Mouse (Mus musculus): Measurements from ENCODE around the gene Etv6. TPM values are rescaled to one million over a fixed set of nuclear protein-coding genes. Genes with fewer than 3 reads are reported as not detected.

The Etv6 gene
- polyA plus RNA-seq, 1 experiment from 2014 or later: 6.8 TPM

- Histone ChIP-seq H3K9ac (replicated peaks) (no peak overlapping the region), H3K36me3 (no peaks in the 10 kb centered on the region), H3K4me2 (replicated peaks) (no peak overlapping the region), H3K4me1 (no peaks in the 10 kb centered on the region), H3K27me3 (no peaks in the 10 kb centered on the region), H3K4me3 (no peak overlapping the region), H3K9me3 (no peaks in the 10 kb centered on the region), H3K27ac (replicated peaks) (no peak overlapping the region)
- 90% methylated on average over 9 of the region's 9 CpGs for WGBS
- no peak for ATAC-seq (replicated peaks)
Measured at GRCm38 (mm10) chr6:134238455-134238854, 203.0 kb downstream of the Etv6 start.

DNA sequence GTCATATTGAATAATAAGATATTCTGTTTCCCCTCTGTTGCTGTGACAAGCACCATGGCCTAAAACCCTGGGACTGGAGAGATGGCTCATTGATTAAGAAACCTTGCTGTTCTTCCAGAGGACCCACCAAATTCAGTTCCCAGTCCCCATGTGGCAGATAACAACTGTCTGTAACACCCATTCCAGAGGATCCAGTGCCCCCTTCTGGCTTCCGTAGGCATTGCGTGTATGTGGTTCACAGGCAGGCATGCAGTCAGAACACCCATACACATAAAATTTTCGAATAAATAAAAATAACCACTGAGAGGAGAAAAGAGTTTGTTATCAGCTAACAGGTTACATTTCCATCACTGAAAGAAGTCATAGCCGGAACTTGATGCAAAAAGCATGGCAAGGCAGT lies 205.5 kb downstream of the Etv6 start:
- over 99% methylated on average over 4 of the region's 4 CpGs for WGBS
- ATAC-seq (replicated peaks): no peak

GRCm38 (mm10) chr6:134243119-134243518 lies 207.6 kb downstream of the Etv6 start:
- H3K4me2 ChIP-seq (replicated peaks): no peak overlapping the region
- no peaks in the 10 kb centered on the region for H3K9me3 ChIP-seq
- no peak overlapping the region for H3K27ac ChIP-seq (replicated peaks)
- H3K9ac ChIP-seq (replicated peaks): no peak overlapping the region
- H3K4me1 ChIP-seq: no peaks in the 10 kb centered on the region
- no peak overlapping the region for H3K4me3 ChIP-seq
- no peaks in the 10 kb centered on the region for H3K36me3 ChIP-seq
- ATAC-seq (replicated peaks): no peak
- WGBS: 70% methylated on average over 3 of the region's 3 CpGs
- no peaks in the 10 kb centered on the region for H3K27me3 ChIP-seq

More for the DNA sequence above, 205.5 kb downstream of the Etv6 start:
- no peak overlapping the region for H3K27ac ChIP-seq (replicated peaks)
- no peak overlapping the region for H3K4me2 ChIP-seq (replicated peaks)
- no peaks in the 10 kb centered on the region for H3K36me3 ChIP-seq
- no peak overlapping the region for H3K9ac ChIP-seq (replicated peaks)
- H3K27me3 ChIP-seq: no peaks in the 10 kb centered on the region
- no peak overlapping the region for H3K4me3 ChIP-seq
- no peaks in the 10 kb centered on the region for H3K4me1 ChIP-seq
- H3K9me3 ChIP-seq: no peaks in the 10 kb centered on the region

GRCm38 (mm10) chr6:134243546-134243945 lies 208.0 kb downstream of the Etv6 start:
- H3K9me3 ChIP-seq: no peaks in the 10 kb centered on the region
- no peak for ATAC-seq (replicated peaks)
- H3K27me3 ChIP-seq: no peaks in the 10 kb centered on the region
- WGBS: 82% methylated on average over 4 of the region's 4 CpGs
- no peak overlapping the region for H3K27ac ChIP-seq (replicated peaks)
- H3K9ac ChIP-seq (replicated peaks): no peak overlapping the region
- H3K36me3 ChIP-seq: no peaks in the 10 kb centered on the region
- no peak overlapping the region for H3K4me3 ChIP-seq
- H3K4me1 ChIP-seq: no peaks in the 10 kb centered on the region
- no peak overlapping the region for H3K4me2 ChIP-seq (replicated peaks)

GRCm38 (mm10) chr6:134244071-134244470 lies 208.6 kb downstream of the Etv6 start:
- no peak overlapping the region for H3K27ac ChIP-seq (replicated peaks)
- H3K9me3 ChIP-seq: no peaks in the 10 kb centered on the region
- H3K4me2 ChIP-seq (replicated peaks): no peak overlapping the region
- no peak overlapping the region for H3K4me3 ChIP-seq
- no peaks in the 10 kb centered on the region for H3K4me1 ChIP-seq
- no peak overlapping the region for H3K9ac ChIP-seq (replicated peaks)
- ATAC-seq (replicated peaks): no peak
- H3K36me3 ChIP-seq: no peaks in the 10 kb centered on the region
- H3K27me3 ChIP-seq: no peaks in the 10 kb centered on the region
- WGBS: 96% methylated on average over 4 of the region's 4 CpGs

DNA sequence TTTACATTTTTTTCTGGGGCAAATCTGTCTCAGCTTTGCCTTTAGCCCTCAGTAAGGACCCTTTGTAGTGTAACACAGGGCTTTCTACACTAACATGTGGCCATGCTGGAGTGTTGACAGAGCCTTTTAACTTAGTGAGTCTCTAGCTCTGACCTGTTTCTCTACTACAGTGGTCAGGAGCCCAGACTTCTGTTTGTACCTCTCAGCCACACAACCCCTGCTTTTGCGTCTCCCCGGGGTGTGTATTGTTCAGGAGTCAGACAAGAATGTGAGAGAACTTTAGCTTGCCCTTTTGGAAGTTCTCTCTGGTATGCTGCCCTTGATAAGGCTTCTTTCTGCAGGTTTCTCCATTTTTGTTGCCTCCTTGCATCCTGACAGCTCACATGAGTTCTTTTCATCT lies 210.6 kb downstream of the Etv6 start:
- H3K9me3 ChIP-seq: no peaks in the 10 kb centered on the region
- WGBS: 82% methylated on average over 2 of the region's 2 CpGs
- H3K27ac ChIP-seq (replicated peaks): no peak overlapping the region
- no peak for ATAC-seq (replicated peaks)
- H3K4me3 ChIP-seq: no peak overlapping the region
- no peak overlapping the region for H3K4me2 ChIP-seq (replicated peaks)
- no peaks in the 10 kb centered on the region for H3K36me3 ChIP-seq
- H3K4me1 ChIP-seq: no peaks in the 10 kb centered on the region
- H3K27me3 ChIP-seq: no peaks in the 10 kb centered on the region
- H3K9ac ChIP-seq (replicated peaks): no peak overlapping the region

DNA sequence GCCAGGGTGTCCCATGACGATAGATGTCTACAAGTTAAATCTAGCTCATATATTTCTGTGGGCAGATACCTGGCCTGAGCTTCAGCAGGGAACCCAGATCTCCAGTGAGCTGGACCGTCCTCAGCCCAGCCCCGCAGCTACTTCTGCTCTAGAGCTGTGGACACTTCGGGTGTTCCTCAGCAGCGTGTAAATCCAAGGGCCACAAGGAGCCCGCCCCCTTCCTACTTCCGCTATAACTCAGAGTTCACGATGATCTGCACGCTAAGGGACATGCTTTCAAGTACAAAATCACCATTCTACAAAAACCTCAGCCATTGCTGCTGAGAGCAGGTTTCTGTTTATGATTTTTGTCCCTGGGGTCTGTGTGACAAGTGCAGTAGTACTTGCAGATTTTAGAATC lies 211.8 kb downstream of the Etv6 start:
- ATAC-seq (replicated peaks): no peak
- Histone ChIP-seq H3K36me3 (no peaks in the 10 kb centered on the region), H3K4me1 (no peaks in the 10 kb centered on the region), H3K27ac (replicated peaks) (no peak overlapping the region), H3K27me3 (no peaks in the 10 kb centered on the region), H3K9ac (replicated peaks) (no peak overlapping the region), H3K4me2 (replicated peaks) (no peak overlapping the region), H3K4me3 (no peak overlapping the region), H3K9me3 (no peaks in the 10 kb centered on the region)
- WGBS: 97% methylated on average over 9 of the region's 9 CpGs

- Histone ChIP-seq H3K4me3 (no peak overlapping the region), H3K36me3 (no peaks in the 10 kb centered on the region), H3K4me1 (no peaks in the 10 kb centered on the region), H3K27ac (replicated peaks) (no peak overlapping the region), H3K9ac (replicated peaks) (no peak overlapping the region), H3K4me2 (replicated peaks) (no peak overlapping the region), H3K9me3 (no peaks in the 10 kb centered on the region), H3K27me3 (no peaks in the 10 kb centered on the region)
- ATAC-seq (replicated peaks): 0 out of 2 replicates have a peak, but pooled peaks have one; percentile 3
- WGBS: 73% methylated on average over 19 of the region's 19 CpGs
Measured at GRCm38 (mm10) chr6:134248720-134249119, 213.2 kb downstream of the Etv6 start.

- WGBS: 88% methylated on average over 5 of the region's 5 CpGs
- H3K27me3 ChIP-seq: no peaks in the 10 kb centered on the region
- no peak for ATAC-seq (replicated peaks)
Measured at GRCm38 (mm10) chr6:134250764-134251163, 215.3 kb downstream of the Etv6 start.

DNA sequence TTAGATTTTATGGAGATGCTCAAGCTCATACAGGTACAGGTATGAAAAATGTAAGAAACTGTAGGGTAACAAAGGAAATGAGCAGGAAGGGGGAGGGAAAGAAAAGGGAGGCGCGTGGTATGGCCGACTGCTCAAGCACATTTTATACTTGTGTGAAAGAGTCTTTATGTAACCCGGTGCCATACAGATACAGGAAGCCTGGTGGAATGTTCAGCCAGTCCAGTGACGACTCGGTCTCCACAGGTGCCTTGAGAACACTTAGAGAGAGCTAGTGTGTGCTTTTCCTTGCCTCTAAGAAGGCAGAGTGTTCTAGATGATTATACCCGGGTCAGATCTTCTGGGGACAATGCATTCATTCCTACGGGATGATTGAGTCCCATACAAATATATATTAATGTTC lies 215.9 kb downstream of the Etv6 start:
- 95% methylated on average over 8 of the region's 8 CpGs for WGBS

More at GRCm38 (mm10) chr6:134250764-134251163, 215.3 kb downstream of the Etv6 start:
- no peaks in the 10 kb centered on the region for H3K4me1 ChIP-seq
- H3K9me3 ChIP-seq: no peaks in the 10 kb centered on the region
- H3K27ac ChIP-seq (replicated peaks): no peak overlapping the region
- H3K36me3 ChIP-seq: no peaks in the 10 kb centered on the region
- H3K9ac ChIP-seq (replicated peaks): no peak overlapping the region
- H3K4me2 ChIP-seq (replicated peaks): no peak overlapping the region
- no peak overlapping the region for H3K4me3 ChIP-seq

DNA sequence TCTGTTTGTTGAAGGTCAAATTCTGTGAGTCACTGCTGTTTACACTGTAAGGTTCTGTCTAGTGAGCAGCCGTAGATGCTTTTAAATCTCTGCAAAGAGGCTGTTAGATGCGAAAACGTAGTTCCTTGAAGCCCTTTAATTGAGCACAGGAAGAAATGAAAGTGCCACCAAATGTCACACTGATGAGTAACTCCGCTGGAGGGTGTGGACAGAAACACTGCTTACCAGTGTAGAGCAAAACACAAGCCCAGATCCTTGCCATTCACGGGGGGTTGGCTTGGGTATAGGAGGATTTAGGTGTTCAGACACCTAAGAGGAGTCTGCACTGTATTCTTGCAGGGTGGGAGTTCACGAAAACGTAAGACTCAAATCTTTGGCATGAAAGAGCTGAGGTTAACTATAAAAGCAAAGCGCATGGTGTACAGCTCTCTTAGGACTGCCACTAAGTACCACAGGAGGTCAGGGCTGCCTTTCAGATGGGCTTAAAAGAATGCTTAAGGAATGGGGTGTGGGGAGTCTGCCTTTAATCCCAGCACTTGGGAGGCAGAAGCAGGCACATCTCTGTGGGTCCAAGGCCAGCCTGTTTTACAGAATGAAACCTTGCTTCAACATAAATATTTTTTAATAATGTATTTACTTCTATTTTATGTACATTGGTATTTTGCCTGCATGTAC lies 216.7 kb downstream of the Etv6 start:
- Histone ChIP-seq H3K4me2 (replicated peaks) (no peak overlapping the region), H3K36me3 (no peaks in the 10 kb centered on the region), H3K9ac (replicated peaks) (no peak overlapping the region)

More for the DNA sequence above, 215.9 kb downstream of the Etv6 start:
- no peaks in the 10 kb centered on the region for H3K27me3 ChIP-seq
- H3K36me3 ChIP-seq: no peaks in the 10 kb centered on the region
- no peak overlapping the region for H3K4me3 ChIP-seq
- H3K27ac ChIP-seq (replicated peaks): no peak overlapping the region
- no peaks in the 10 kb centered on the region for H3K4me1 ChIP-seq
- H3K9me3 ChIP-seq: no peaks in the 10 kb centered on the region
- no peak overlapping the region for H3K4me2 ChIP-seq (replicated peaks)
- H3K9ac ChIP-seq (replicated peaks): no peak overlapping the region
- no peak for ATAC-seq (replicated peaks)

GRCm38 (mm10) chr6:134256369-134256768 lies 220.9 kb downstream of the Etv6 start:
- 86% methylated on average over 3 of the region's 3 CpGs for WGBS
- H3K27ac ChIP-seq (replicated peaks): no peak overlapping the region
- H3K4me2 ChIP-seq (replicated peaks): no peak overlapping the region
- no peaks in the 10 kb centered on the region for H3K9me3 ChIP-seq
- H3K4me3 ChIP-seq: no peak overlapping the region
- no peaks in the 10 kb centered on the region for H3K4me1 ChIP-seq
- H3K27me3 ChIP-seq: no peaks in the 10 kb centered on the region
- no peak for ATAC-seq (replicated peaks)
- no peak overlapping the region for H3K9ac ChIP-seq (replicated peaks)
- no peaks in the 10 kb centered on the region for H3K36me3 ChIP-seq

More for the DNA sequence above, 216.7 kb downstream of the Etv6 start:
- ATAC-seq (replicated peaks): no peak
- H3K27ac ChIP-seq (replicated peaks): no peak overlapping the region
- no peaks in the 10 kb centered on the region for H3K27me3 ChIP-seq
- no peaks in the 10 kb centered on the region for H3K9me3 ChIP-seq
- H3K4me1 ChIP-seq: no peaks in the 10 kb centered on the region
- 91% methylated on average over 8 of the region's 8 CpGs for WGBS
- H3K4me3 ChIP-seq: no peak overlapping the region

GRCm38 (mm10) chr6:134259913-134260312 lies 224.4 kb downstream of the Etv6 start:
- Histone ChIP-seq H3K4me3 (no peak overlapping the region), H3K27ac (replicated peaks) (no peak overlapping the region), H3K9me3 (no peaks in the 10 kb centered on the region), H3K9ac (replicated peaks) (no peak overlapping the region), H3K4me2 (replicated peaks) (no peak overlapping the region), H3K36me3 (peaks cover 8% of the 10 kb centered on the region; the same call in 1 of the 2 replicates), H3K4me1 (no peaks in the 10 kb centered on the region), H3K27me3 (no peaks in the 10 kb centered on the region)
- ATAC-seq (replicated peaks): no peak
- 97% methylated on average over 8 of the region's 8 CpGs for WGBS

All from forebrain, embryonic 15.5 days (tissue).